Mouse (Mus musculus): Measurements from ENCODE around the gene Tmem214. TPM values are rescaled to one million over a fixed set of nuclear protein-coding genes. Genes with fewer than 3 reads are reported as not detected.

The Tmem214 gene
- polyA plus RNA-seq, 1 experiment: 57.9 TPM

GRCm38 (mm10) chr5:30849891-30850555, 17.8 kb upstream of the Tmem214 start:
- Histone ChIP-seq H3K27ac (ENCODE audit: insufficient read depth, low read depth, low read length) (peak overlapping the region; percentile 58), H3K4me1 (ENCODE audit: control insufficient read depth, insufficient read depth, low read length) (peaks cover 42% of the 10 kb centered on the region), H3K4me3 (ENCODE audit: insufficient read depth, low read length) (no peak overlapping the region)
- no peak for TF ChIP-seq POLR2A (IDR thresholded peaks at IDR 0.05; ENCODE audit: borderline replicate concordance, low read depth, low read length)
- TF ChIP-seq CTCF (IDR thresholded peaks at IDR 0.05; ENCODE audit: low read depth, low read length): no peak

- TF ChIP-seq POLR2A (IDR thresholded peaks at IDR 0.05; ENCODE audit: borderline replicate concordance, low read depth, low read length): no peak
- no peak for TF ChIP-seq CTCF (IDR thresholded peaks at IDR 0.05; ENCODE audit: low read depth, low read length)
- H3K27ac ChIP-seq (ENCODE audit: insufficient read depth, low read depth, low read length): peak overlapping the region; percentile 58
- no peak overlapping the region for H3K4me3 ChIP-seq (ENCODE audit: insufficient read depth, low read length)
- peaks cover 37% of the 10 kb centered on the region for H3K4me1 ChIP-seq (ENCODE audit: control insufficient read depth, insufficient read depth, low read length)
These were observed 17.3 kb upstream of the Tmem214 start for GRCm38 (mm10) chr5:30850556-30850925.

GRCm38 (mm10) chr5:30853522-30853921, 14.3 kb upstream of the Tmem214 start:
- no peak overlapping the region for H3K27ac ChIP-seq (ENCODE audit: insufficient read depth, low read depth, low read length)
- H3K4me3 ChIP-seq (ENCODE audit: insufficient read depth, low read length): no peak overlapping the region
- peaks cover 27% of the 10 kb centered on the region for H3K4me1 ChIP-seq (ENCODE audit: control insufficient read depth, insufficient read depth, low read length)
- no peak for TF ChIP-seq POLR2A (IDR thresholded peaks at IDR 0.05; ENCODE audit: borderline replicate concordance, low read depth, low read length)
- TF ChIP-seq CTCF (IDR thresholded peaks at IDR 0.05; ENCODE audit: low read depth, low read length): no peak

GRCm38 (mm10) chr5:30855674-30856073, 12.1 kb upstream of the Tmem214 start:
- 0 out of 2 replicates have a peak, but pooled peaks have one; percentile 29 for TF ChIP-seq CTCF (IDR thresholded peaks at IDR 0.05; ENCODE audit: low read depth, low read length)
- no peak for TF ChIP-seq POLR2A (IDR thresholded peaks at IDR 0.05; ENCODE audit: borderline replicate concordance, low read depth, low read length)
- no peak overlapping the region for H3K27ac ChIP-seq (ENCODE audit: insufficient read depth, low read depth, low read length)
- no peak overlapping the region for H3K4me3 ChIP-seq (ENCODE audit: insufficient read depth, low read length)
- H3K4me1 ChIP-seq (ENCODE audit: control insufficient read depth, insufficient read depth, low read length): peaks cover 13% of the 10 kb centered on the region

GRCm38 (mm10) chr5:30856124-30856523, 11.7 kb upstream of the Tmem214 start:
- Histone ChIP-seq H3K4me3 (ENCODE audit: insufficient read depth, low read length) (no peak overlapping the region), H3K27ac (ENCODE audit: insufficient read depth, low read depth, low read length) (no peak overlapping the region), H3K4me1 (ENCODE audit: control insufficient read depth, insufficient read depth, low read length) (peaks cover 8% of the 10 kb centered on the region)
- TF ChIP-seq CTCF (IDR thresholded peaks at IDR 0.05; ENCODE audit: low read depth, low read length) (no peak), POLR2A (IDR thresholded peaks at IDR 0.05; ENCODE audit: borderline replicate concordance, low read depth, low read length) (no peak)

- no peak for TF ChIP-seq POLR2A (IDR thresholded peaks at IDR 0.05; ENCODE audit: borderline replicate concordance, low read depth, low read length)
- TF ChIP-seq CTCF (IDR thresholded peaks at IDR 0.05; ENCODE audit: low read depth, low read length): no peak
- Histone ChIP-seq H3K27ac (ENCODE audit: insufficient read depth, low read depth, low read length) (no peak overlapping the region), H3K4me3 (ENCODE audit: insufficient read depth, low read length) (no peak overlapping the region), H3K4me1 (ENCODE audit: control insufficient read depth, insufficient read depth, low read length) (peaks cover 25% of the 10 kb centered on the region)
These were observed 4.0 kb upstream of the Tmem214 start for GRCm38 (mm10) chr5:30863852-30864251.

- Histone ChIP-seq H3K27ac (ENCODE audit: insufficient read depth, low read depth, low read length) (no peak overlapping the region), H3K4me1 (ENCODE audit: control insufficient read depth, insufficient read depth, low read length) (peaks cover 26% of the 10 kb centered on the region), H3K4me3 (ENCODE audit: insufficient read depth, low read length) (no peak overlapping the region)
- TF ChIP-seq CTCF (IDR thresholded peaks at IDR 0.05; ENCODE audit: low read depth, low read length) (no peak), POLR2A (IDR thresholded peaks at IDR 0.05; ENCODE audit: borderline replicate concordance, low read depth, low read length) (no peak)
These were observed 3.5 kb upstream of the Tmem214 start for GRCm38 (mm10) chr5:30864322-30864721.

GRCm38 (mm10) chr5:30866871-30867270, 941 bp upstream of the Tmem214 start:
- TF ChIP-seq CTCF (IDR thresholded peaks at IDR 0.05; ENCODE audit: low read depth, low read length) (no peak), POLR2A (IDR thresholded peaks at IDR 0.05; ENCODE audit: borderline replicate concordance, low read depth, low read length) (no peak)
- peak overlapping the region; percentile 50; the same call in 1 of the 2 replicates for H3K27ac ChIP-seq (ENCODE audit: insufficient read depth, low read depth, low read length)
- no peak overlapping the region for H3K4me3 ChIP-seq (ENCODE audit: insufficient read depth, low read length)
- H3K4me1 ChIP-seq (ENCODE audit: control insufficient read depth, insufficient read depth, low read length): peaks cover 37% of the 10 kb centered on the region

- Histone ChIP-seq H3K4me3 (ENCODE audit: insufficient read depth, low read length) (peak overlapping the region; percentile 91; the same call in 1 of the 2 replicates), H3K4me1 (ENCODE audit: control insufficient read depth, insufficient read depth, low read length) (peaks cover 42% of the 10 kb centered on the region), H3K27ac (ENCODE audit: insufficient read depth, low read depth, low read length) (no peak overlapping the region)
- TF ChIP-seq POLR2A (IDR thresholded peaks at IDR 0.05; ENCODE audit: borderline replicate concordance, low read depth, low read length) (no peak), CTCF (IDR thresholded peaks at IDR 0.05; ENCODE audit: low read depth, low read length) (no peak)
These were observed 1.2 kb downstream of the Tmem214 start for GRCm38 (mm10) chr5:30868981-30869380.

- Histone ChIP-seq H3K4me1 (ENCODE audit: control insufficient read depth, insufficient read depth, low read length) (peaks cover 42% of the 10 kb centered on the region), H3K4me3 (ENCODE audit: insufficient read depth, low read length) (peak overlapping the region; percentile 91), H3K27ac (ENCODE audit: insufficient read depth, low read depth, low read length) (no peak overlapping the region)
- TF ChIP-seq CTCF (IDR thresholded peaks at IDR 0.05; ENCODE audit: low read depth, low read length): no peak
- TF ChIP-seq POLR2A (IDR thresholded peaks at IDR 0.05; ENCODE audit: borderline replicate concordance, low read depth, low read length): peak; percentile 68; the same call in 1 of the 2 replicates
These were observed 1.8 kb downstream of the Tmem214 start for GRCm38 (mm10) chr5:30869405-30870130.
